Mouse (Mus musculus) kidney, adult 18-20 months (tissue): ENCODE results near the gene Ppp1r15b.

Source experiments
- DNase-seq: peaks from one replicate; pipeline ENCODE4 v3.0.0; 2021

Ppp1r15b gene

GRCm38 (mm10) chr1:133124137-133124536 is 6.8 kb upstream of the Ppp1r15b start:
- peak; percentile 29 for DNase-seq

GRCm38 (mm10) chr1:133125640-133126364 is 5.1 kb upstream of the Ppp1r15b start:
- no peak for DNase-seq

- DNase-seq, result no peak
Measured at GRCm38 (mm10) chr1:133126365-133126740, 4.6 kb upstream of the Ppp1r15b start.

- no peak for DNase-seq
Measured at GRCm38 (mm10) chr1:133127328-133127727, 3.6 kb upstream of the Ppp1r15b start.

GRCm38 (mm10) chr1:133129471-133130221 is 1.3 kb upstream of the Ppp1r15b start:
- DNase-seq, result no peak

- DNase-seq, result no peak
Measured at GRCm38 (mm10) chr1:133131561-133131905, 590 bp downstream of the Ppp1r15b start.

- peak; percentile 44 for DNase-seq
Measured at GRCm38 (mm10) chr1:133131936-133132335, 993 bp downstream of the Ppp1r15b start.

GRCm38 (mm10) chr1:133132388-133133326 is 1.7 kb downstream of the Ppp1r15b start:
- peak; percentile 37 for DNase-seq

GRCm38 (mm10) chr1:133133425-133133824 is 2.5 kb downstream of the Ppp1r15b start:
- DNase-seq, result peak; percentile 23

GRCm38 (mm10) chr1:133134071-133134470 is 3.1 kb downstream of the Ppp1r15b start:
- peak; percentile 53 for DNase-seq

- DNase-seq, result peak; percentile 28
Measured at GRCm38 (mm10) chr1:133134881-133135280, 3.9 kb downstream of the Ppp1r15b start.

GRCm38 (mm10) chr1:133135808-133136207 is 4.9 kb downstream of the Ppp1r15b start:
- no peak for DNase-seq

GRCm38 (mm10) chr1:133138401-133138800 is 7.5 kb downstream of the Ppp1r15b start:
- no peak for DNase-seq

GRCm38 (mm10) chr1:133146014-133147009 is 15.4 kb downstream of the Ppp1r15b start:
- DNase-seq, result peak; percentile 53

GRCm38 (mm10) chr1:133147324-133147723 is 16.4 kb downstream of the Ppp1r15b start:
- no peak for DNase-seq

- no peak for DNase-seq
Measured at GRCm38 (mm10) chr1:133148122-133148521, 17.2 kb downstream of the Ppp1r15b start.

GRCm38 (mm10) chr1:133150556-133150955 is 19.6 kb downstream of the Ppp1r15b start:
- no peak for DNase-seq

GRCm38 (mm10) chr1:133152213-133152612 is 21.3 kb downstream of the Ppp1r15b start:
- DNase-seq, result no peak

- no peak for DNase-seq
Measured at GRCm38 (mm10) chr1:133155270-133155669, 24.3 kb downstream of the Ppp1r15b start.

GRCm38 (mm10) chr1:133159128-133159564 is 28.2 kb downstream of the Ppp1r15b start:
- DNase-seq, result peak; percentile 55

- DNase-seq, result peak; percentile 41
Measured at GRCm38 (mm10) chr1:133161559-133161958, 30.6 kb downstream of the Ppp1r15b start.

- DNase-seq, result peak; percentile 35
Measured at GRCm38 (mm10) chr1:133162046-133162445, 31.1 kb downstream of the Ppp1r15b start.
